Mouse (Mus musculus) thymus, adult 2 months (tissue): ENCODE measurements around the gene Dpm3. TPM values are rescaled to one million over a fixed set of nuclear protein-coding genes. Genes with fewer than 3 reads are reported as not detected.
"Not testable (repeated sequence)": the region's sequence is repeated elsewhere in the genome, so short reads cannot be mapped to it uniquely, and the experiment has no call there.

Experiments used
- DNase-seq: peaks from one replicate; pipeline ENCODE4 v3.0.0; 2021
- H3K27ac ChIP-seq: fragments of 200-500 bp; 2 replicates; pipeline ENCODE4 v1.5.1; 2012; ENCODE audit warnings: low read length, control low read depth; ENCODE audit not compliant: control insufficient read depth, insufficient read depth
- H3K27me3 ChIP-seq: fragments of 200-500 bp; 2 replicates; pipeline ENCODE4 v1.6.1; 2012; ENCODE audit warnings: mild to moderate bottlenecking, low read length, moderate library complexity, mixed read lengths; ENCODE audit not compliant: control insufficient read depth, insufficient read depth
- H3K36me3 ChIP-seq: fragments of 200-500 bp; 2 replicates; pipeline ENCODE4 v1.6.1; 2012; ENCODE audit warnings: mild to moderate bottlenecking, low read length, moderate library complexity; ENCODE audit not compliant: control insufficient read depth, insufficient read depth
- H3K4me1 ChIP-seq: fragments of 200-500 bp; replicated peaks from 2 replicates; pipeline ENCODE4 v1.6.1; 2012; ENCODE audit warnings: low read length; ENCODE audit not compliant: control insufficient read depth, insufficient read depth
- H3K4me3 ChIP-seq: fragments of 200-500 bp; 2 replicates; pipeline ENCODE4 v1.5.1; 2012; ENCODE audit warnings: mild to moderate bottlenecking, low read length, control low read depth, moderate library complexity; ENCODE audit not compliant: control insufficient read depth, insufficient read depth
- CTCF ChIP-seq: fragments of 200-500 bp; IDR thresholded peaks from 2 replicates; pipeline ENCODE4 v1.5.1; 2012; ENCODE audit warnings: mild to moderate bottlenecking, control low read depth, low read length, moderate library complexity, borderline replicate concordance; ENCODE audit not compliant: control insufficient read depth, poor library complexity, insufficient read depth; ENCODE audit errors: extremely low read depth
- POLR2A ChIP-seq: fragments of 200-500 bp; IDR thresholded peaks from 2 replicates; pipeline ENCODE4 v1.6.1; 2012; ENCODE audit warnings: mild to moderate bottlenecking, low read length, control low read depth, moderate library complexity; ENCODE audit not compliant: control insufficient read depth, poor library complexity, insufficient read depth; ENCODE audit errors: extremely low read depth
- WGBS: fragments of 180-500 bp; shearing (Covaris S2); methylation state at CpG from one replicate; pipeline ENCODE4 v1.1.7; 2018; 5-methylcytosine and 5-hydroxymethylcytosine counted together
- polyA plus RNA-seq: library from polyadenylated mRNA; depleted of rRNA; stranded (reverse); fragments of >200 nt; gene quantifications from 2 replicates; pipeline ENCODE4 v1.2.3, GENCODE M21; 2012

Gene Dpm3
- polyA plus RNA-seq, 1 experiment = 588 TPM

DNA sequence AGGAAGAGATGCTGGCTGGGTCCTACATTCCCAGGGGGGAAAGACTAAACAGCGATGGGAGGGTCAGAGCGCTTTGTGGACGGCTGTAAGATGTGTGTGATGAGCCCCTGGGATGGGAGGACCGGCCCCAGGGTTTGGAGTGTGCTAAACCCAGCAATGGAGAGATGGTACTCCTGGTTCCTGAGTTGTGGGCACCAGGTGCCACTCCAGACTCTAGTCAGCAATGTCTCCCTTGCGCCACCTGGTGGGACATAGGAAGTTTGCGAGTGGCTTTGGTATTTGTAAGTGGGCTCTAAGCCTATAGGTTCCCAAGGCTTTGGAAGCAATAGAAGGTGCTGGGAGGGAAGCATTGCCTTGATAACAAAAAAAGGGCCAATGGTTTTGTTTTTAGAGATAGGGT, 43.3 kb upstream of the Dpm3 start:
- peak; percentile 83 for DNase-seq
- TF ChIP-seq POLR2A = no peak
- TF ChIP-seq CTCF = peak; percentile 69; the same call in 1 of the 2 replicates

DNA sequence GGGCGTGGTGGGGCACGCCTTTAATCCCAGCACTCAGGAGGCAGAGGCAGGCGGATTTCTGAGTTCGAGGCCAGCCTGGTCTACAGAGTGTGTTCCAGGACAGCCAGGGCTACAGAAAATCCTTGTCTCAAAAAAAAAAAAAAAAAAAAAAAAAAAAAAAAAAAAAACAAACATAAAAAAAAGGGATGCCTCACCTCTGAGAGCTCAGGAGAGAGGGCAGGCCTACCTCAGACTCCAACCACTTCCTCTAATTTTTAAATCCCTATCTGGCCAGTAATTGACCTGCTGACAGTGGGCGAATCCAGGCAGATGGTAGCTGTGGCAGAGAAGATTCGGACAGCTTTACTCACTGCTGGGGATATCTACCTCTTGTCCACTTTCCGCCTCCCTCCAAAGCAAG, 42.8 kb upstream of the Dpm3 start:
- not testable (repeated sequence) for H3K27me3 ChIP-seq, DNase-seq, H3K27ac ChIP-seq, H3K4me1 ChIP-seq, H3K4me3 ChIP-seq, H3K36me3 ChIP-seq
- 76% methylated on average over 7 of the region's 7 CpGs for WGBS

More for the DNA sequence above, 43.3 kb upstream of the Dpm3 start:
- Histone ChIP-seq H3K4me1 (peaks cover 3% of the 10 kb centered on the region), H3K36me3 (no peaks in the 10 kb centered on the region), H3K27me3 (no peaks in the 10 kb centered on the region; the same call in 1 of the 2 replicates), H3K27ac (no peak overlapping the region), H3K4me3 (no peak overlapping the region)
- under 1% methylated on average over 6 of the region's 6 CpGs for WGBS

- DNase-seq = no peak
- Histone ChIP-seq H3K4me3 (no peak overlapping the region), H3K36me3 (no peaks in the 10 kb centered on the region), H3K27me3 (no peaks in the 10 kb centered on the region; the same call in 1 of the 2 replicates), H3K4me1 (peaks cover 3% of the 10 kb centered on the region), H3K27ac (no peak overlapping the region)
- WGBS = 92% methylated on average over 1 of the region's 1 CpGs
- TF ChIP-seq CTCF (no peak), POLR2A (no peak)
Observed at GRCm38 (mm10) chr3:89218271-89218670, 40.9 kb upstream of the Dpm3 start.

DNA sequence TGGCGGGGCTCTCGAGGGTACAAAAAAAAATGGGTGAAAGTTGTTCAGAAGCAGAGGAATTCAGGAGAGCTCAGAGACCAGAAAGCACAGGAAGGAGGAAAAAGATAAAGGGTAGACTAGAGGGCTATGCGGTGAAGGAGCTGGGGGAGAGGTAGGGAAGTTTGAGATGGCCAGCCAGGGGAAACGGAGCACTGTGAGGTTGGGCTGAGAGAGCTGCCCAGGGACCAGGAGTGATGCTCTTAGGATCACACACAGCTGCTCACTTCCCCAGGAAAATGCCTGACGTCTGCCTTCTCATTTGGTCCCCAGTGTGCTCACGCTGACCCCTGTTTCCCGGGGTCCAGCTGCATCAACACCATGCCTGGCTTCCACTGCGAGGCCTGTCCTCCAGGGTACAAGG, 39.6 kb upstream of the Dpm3 start:
- WGBS = 75% methylated on average over 8 of the region's 8 CpGs
- TF ChIP-seq CTCF = no peak
- no peak for TF ChIP-seq POLR2A

GRCm38 (mm10) chr3:89221167-89221566, 38.0 kb upstream of the Dpm3 start:
- Histone ChIP-seq H3K36me3 (no peaks in the 10 kb centered on the region), H3K27me3 (no peaks in the 10 kb centered on the region), H3K4me3 (no peak overlapping the region), H3K27ac (no peak overlapping the region), H3K4me1 (no peaks in the 10 kb centered on the region)
- TF ChIP-seq CTCF = no peak
- no peak for TF ChIP-seq POLR2A
- no peak for DNase-seq
- 92% methylated on average over 5 of the region's 5 CpGs for WGBS

More for the DNA sequence above, 39.6 kb upstream of the Dpm3 start:
- Histone ChIP-seq H3K4me1 (no peaks in the 10 kb centered on the region; the same call in 1 of the 2 replicates), H3K36me3 (no peaks in the 10 kb centered on the region), H3K27ac (no peak overlapping the region), H3K27me3 (no peaks in the 10 kb centered on the region; the same call in 1 of the 2 replicates), H3K4me3 (no peak overlapping the region)
- DNase-seq = no peak

- Histone ChIP-seq H3K4me3 (no peak overlapping the region), H3K36me3 (no peaks in the 10 kb centered on the region), H3K4me1 (peaks cover 16% of the 10 kb centered on the region), H3K27ac (no peak overlapping the region), H3K27me3 (no peaks in the 10 kb centered on the region)
- no peak for DNase-seq
- 88% methylated on average over 11 of the region's 11 CpGs for WGBS
- TF ChIP-seq CTCF = no peak
Observed at GRCm38 (mm10) chr3:89224796-89225195, 34.4 kb upstream of the Dpm3 start.

DNA sequence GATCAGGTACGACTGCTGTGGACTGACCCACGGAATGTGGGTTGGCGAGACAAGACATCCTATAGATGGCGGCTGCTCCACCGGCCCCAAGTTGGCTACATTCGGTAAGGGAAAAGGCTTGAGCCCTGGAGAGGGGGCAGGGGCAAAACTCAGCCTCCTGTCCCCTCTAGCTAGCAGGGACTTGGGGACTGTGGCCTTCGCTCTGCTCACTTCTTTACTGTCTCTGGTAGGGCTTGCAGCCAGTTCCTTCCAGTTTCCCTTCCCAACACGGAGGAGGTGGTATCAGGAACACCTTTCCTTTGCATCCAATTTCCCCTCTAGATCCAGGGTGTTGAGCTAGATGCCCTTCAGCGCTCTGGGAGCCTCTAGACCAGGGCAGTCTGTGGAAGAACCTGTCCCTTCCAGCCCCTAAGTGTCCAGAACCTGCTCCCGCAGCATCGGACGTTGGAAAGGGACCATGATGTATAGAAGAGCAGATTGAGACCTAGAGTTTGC, 33.8 kb upstream of the Dpm3 start:
- DNase-seq = no peak
- no peak overlapping the region for H3K4me3 ChIP-seq
- WGBS = 91% methylated on average over 12 of the region's 12 CpGs
- H3K27me3 ChIP-seq = no peaks in the 10 kb centered on the region
- H3K4me1 ChIP-seq = peaks cover 16% of the 10 kb centered on the region
- H3K27ac ChIP-seq = no peak overlapping the region
- no peak for TF ChIP-seq POLR2A
- TF ChIP-seq CTCF = no peak
- no peaks in the 10 kb centered on the region for H3K36me3 ChIP-seq
